Mouse (Mus musculus) neural tube, embryonic 12.5 days (tissue): Measurements from ENCODE around the gene Nptn. TPM values are rescaled to one million over a fixed set of nuclear protein-coding genes. Genes with fewer than 3 reads are reported as not detected.
"Not testable (repeated sequence)": the region's sequence is repeated elsewhere in the genome, so short reads cannot be mapped to it uniquely, and the experiment has no call there.

Experiments used
- ATAC-seq: fragments of 200-750 bp; cut with Nextera tagmentation; 2 replicates; pipeline ENCODE4 v1.8.0; 2017; ENCODE audit warnings: low read depth, mild to moderate bottlenecking, moderate TSS enrichment, moderate library complexity; ENCODE audit not compliant: low FRiP score
- H3K27ac ChIP-seq: fragments of 300-500 bp; sonication (generic); 2 replicates; pipeline ENCODE4 v1.5.1; 2016
- H3K27me3 ChIP-seq: fragments of 300-500 bp; sonication (generic); replicated peaks from 2 replicates; pipeline ENCODE4 v1.6.1; 2016; ENCODE audit warnings: mild to moderate bottlenecking
- H3K36me3 ChIP-seq: fragments of 300-500 bp; sonication (generic); 2 replicates; pipeline ENCODE4 v1.6.1; 2016; ENCODE audit warnings: mild to moderate bottlenecking
- H3K4me1 ChIP-seq: fragments of 300-500 bp; sonication (generic); 2 replicates; pipeline ENCODE4 v1.6.1; 2016
- H3K4me2 ChIP-seq: fragments of 300-500 bp; sonication (generic); replicated peaks from 2 replicates; pipeline ENCODE4 v1.6.1; 2016; ENCODE audit warnings: mild to moderate bottlenecking
- H3K4me3 ChIP-seq: fragments of 300-500 bp; sonication (generic); 2 replicates; pipeline ENCODE4 v1.5.1; 2016
- H3K9ac ChIP-seq: fragments of 300-500 bp; sonication (generic); 2 replicates; pipeline ENCODE4 v1.6.1; 2016; ENCODE audit warnings: mild to moderate bottlenecking
- H3K9me3 ChIP-seq: fragments of 300-500 bp; sonication (generic); 2 replicates; pipeline ENCODE4 v1.6.1; 2016; ENCODE audit warnings: mild to moderate bottlenecking
- WGBS: fragments of 180-500 bp; shearing (Covaris S2); methylation state at CpG from one replicate; pipeline ENCODE4 v1.1.7; 2016; 5-methylcytosine and 5-hydroxymethylcytosine counted together
- polyA plus RNA-seq: library from polyadenylated mRNA; unstranded; fragments of >200 nt; fragmentation: Nextera tagmentation; extraction: Ambion mirVana; gene quantifications from 2 replicates; pipeline ENCODE4 v1.2.1, GENCODE M21; 2016

Gene Nptn
- polyA plus RNA-seq, 1 experiment from 2014 or later, result 86.5 TPM

- no peak overlapping the region for H3K9ac ChIP-seq
- H3K27ac ChIP-seq, result no peak overlapping the region
- H3K4me2 ChIP-seq, result no peak overlapping the region
- no peaks in the 10 kb centered on the region for H3K9me3 ChIP-seq
- H3K27me3 ChIP-seq, result no peaks in the 10 kb centered on the region
- H3K4me1 ChIP-seq, result peaks cover 17% of the 10 kb centered on the region
- H3K4me3 ChIP-seq, result no peak overlapping the region
- ATAC-seq, result no peak
- 0 out of 2 replicates have a peak, but pooled peaks cover 3% of the 10 kb centered on the region for H3K36me3 ChIP-seq
- 94% methylated on average over 6 of the region's 6 CpGs for WGBS
These were observed 31.1 kb upstream of the Nptn start for GRCm38 (mm10) chr9:58550928-58551327.

- no peaks in the 10 kb centered on the region for H3K9me3 ChIP-seq
- H3K4me3 ChIP-seq, result no peak overlapping the region
- H3K4me2 ChIP-seq, result no peak overlapping the region
- H3K27ac ChIP-seq, result no peak overlapping the region
- WGBS, result 85% methylated on average over 9 of the region's 9 CpGs
- no peaks in the 10 kb centered on the region for H3K27me3 ChIP-seq
- peaks cover 17% of the 10 kb centered on the region for H3K4me1 ChIP-seq
- no peak for ATAC-seq
- H3K9ac ChIP-seq, result no peak overlapping the region
- 0 out of 2 replicates have a peak, but pooled peaks cover 3% of the 10 kb centered on the region for H3K36me3 ChIP-seq
These were observed 30.0 kb upstream of the Nptn start for GRCm38 (mm10) chr9:58552083-58552482.

- H3K4me2 ChIP-seq, result peak overlapping the region; percentile 86
- H3K9ac ChIP-seq, result peak overlapping the region; percentile 96
- H3K9me3 ChIP-seq, result no peaks in the 10 kb centered on the region
- H3K27me3 ChIP-seq, result no peaks in the 10 kb centered on the region
- H3K27ac ChIP-seq, result peak overlapping the region; percentile 93
- 0 out of 2 replicates have a peak, but pooled peaks cover 3% of the 10 kb centered on the region for H3K36me3 ChIP-seq
- peaks cover 14% of the 10 kb centered on the region for H3K4me1 ChIP-seq
- peak; percentile 33 for ATAC-seq
- 14% methylated on average over 23 of the region's 23 CpGs for WGBS
- H3K4me3 ChIP-seq, result peak overlapping the region; percentile 82
These were observed 27.8 kb upstream of the Nptn start for GRCm38 (mm10) chr9:58554056-58554907.

GRCm38 (mm10) chr9:58554908-58555684 is 26.9 kb upstream of the Nptn start, which contains the start of gene Cd276:
Cd276 (minus strand) TSS chr9:58555437.
- peak within 1 kb of the TSS; percentile 86 for H3K4me2 ChIP-seq
- 0 out of 2 replicates have a peak, but pooled peaks cover 3% of the 10 kb centered on the region for H3K36me3 ChIP-seq
- peak within 1 kb of the TSS; percentile 82 for H3K4me3 ChIP-seq
- peak within 1 kb of the TSS; percentile 93 for H3K27ac ChIP-seq
- under 1% methylated on average over 64 of the region's 68 CpGs for WGBS
- no peaks in the 10 kb centered on the region for H3K9me3 ChIP-seq
- H3K27me3 ChIP-seq, result no peaks in the 10 kb centered on the region
- peak; percentile 76 for ATAC-seq
- H3K4me1 ChIP-seq, result peaks cover 14% of the 10 kb centered on the region
- H3K9ac ChIP-seq, result peak within 1 kb of the TSS; percentile 96

- Histone ChIP-seq H3K9ac (peak overlapping the region; percentile 96), H3K9me3 (no peaks in the 10 kb centered on the region), H3K27ac (0 out of 2 replicates have a peak overlapping the region, but pooled peaks have one; percentile 32), H3K36me3 (0 out of 2 replicates have a peak, but pooled peaks cover 3% of the 10 kb centered on the region), H3K4me2 (peak overlapping the region; percentile 86), H3K4me1 (peaks cover 14% of the 10 kb centered on the region), H3K4me3 (peak overlapping the region; percentile 82), H3K27me3 (no peaks in the 10 kb centered on the region)
- no peak for ATAC-seq
- WGBS, result 35% methylated on average over 9 of the region's 9 CpGs
These were observed 26.2 kb upstream of the Nptn start for GRCm38 (mm10) chr9:58555685-58556414.

- no peak for ATAC-seq
- H3K36me3 ChIP-seq, result no peaks in the 10 kb centered on the region
- 60% methylated on average over 7 of the region's 7 CpGs for WGBS
- no peaks in the 10 kb centered on the region for H3K9me3 ChIP-seq
- H3K27me3 ChIP-seq, result no peaks in the 10 kb centered on the region
- H3K4me1 ChIP-seq, result peaks cover 14% of the 10 kb centered on the region
- H3K9ac ChIP-seq, result no peak overlapping the region
- no peak overlapping the region for H3K4me2 ChIP-seq
- no peak overlapping the region for H3K27ac ChIP-seq
- H3K4me3 ChIP-seq, result no peak overlapping the region
These were observed 25.4 kb upstream of the Nptn start for GRCm38 (mm10) chr9:58556627-58557026.

GRCm38 (mm10) chr9:58557457-58558455 is 24.3 kb upstream of the Nptn start:
- Histone ChIP-seq H3K9ac (no peak overlapping the region), H3K27ac (no peak overlapping the region), H3K4me1 (peaks cover 14% of the 10 kb centered on the region), H3K27me3 (no peaks in the 10 kb centered on the region), H3K4me3 (no peak overlapping the region), H3K36me3 (no peaks in the 10 kb centered on the region), H3K4me2 (no peak overlapping the region), H3K9me3 (no peaks in the 10 kb centered on the region)
- 81% methylated on average over 3 of the region's 3 CpGs for WGBS
- no peak for ATAC-seq

- H3K27me3 ChIP-seq, result no peaks in the 10 kb centered on the region
- no peak overlapping the region for H3K9ac ChIP-seq
- 72% methylated on average over 3 of the region's 3 CpGs for WGBS
- no peak for ATAC-seq
- no peak overlapping the region for H3K27ac ChIP-seq
- H3K4me3 ChIP-seq, result no peak overlapping the region
- H3K4me1 ChIP-seq, result 0 out of 2 replicates have a peak, but pooled peaks cover 2% of the 10 kb centered on the region
- H3K4me2 ChIP-seq, result no peak overlapping the region
- no peaks in the 10 kb centered on the region for H3K36me3 ChIP-seq
- no peaks in the 10 kb centered on the region for H3K9me3 ChIP-seq
These were observed 21.8 kb upstream of the Nptn start for GRCm38 (mm10) chr9:58560211-58560610.

GRCm38 (mm10) chr9:58565945-58566344 is 16.1 kb upstream of the Nptn start:
- WGBS, result 80% methylated on average over 3 of the region's 3 CpGs
- H3K27me3 ChIP-seq, H3K9ac ChIP-seq, H3K4me3 ChIP-seq, ATAC-seq, H3K4me1 ChIP-seq, H3K9me3 ChIP-seq, H3K27ac ChIP-seq, H3K36me3 ChIP-seq, H3K4me2 ChIP-seq: not testable (repeated sequence)

GRCm38 (mm10) chr9:58567682-58568081 is 14.4 kb upstream of the Nptn start:
- no peak for ATAC-seq
- no peak overlapping the region for H3K9ac ChIP-seq
- H3K4me3 ChIP-seq, result no peak overlapping the region
- no peaks in the 10 kb centered on the region for H3K9me3 ChIP-seq
- no peak overlapping the region for H3K27ac ChIP-seq
- no peaks in the 10 kb centered on the region for H3K36me3 ChIP-seq
- H3K27me3 ChIP-seq, result no peaks in the 10 kb centered on the region
- H3K4me1 ChIP-seq, result no peaks in the 10 kb centered on the region
- no peak overlapping the region for H3K4me2 ChIP-seq

- Histone ChIP-seq H3K4me2 (no peak overlapping the region), H3K27me3 (no peaks in the 10 kb centered on the region), H3K27ac (no peak overlapping the region), H3K9ac (no peak overlapping the region), H3K4me3 (no peak overlapping the region), H3K36me3 (no peaks in the 10 kb centered on the region), H3K9me3 (no peaks in the 10 kb centered on the region), H3K4me1 (no peaks in the 10 kb centered on the region)
- 98% methylated on average over 1 of the region's 1 CpGs for WGBS
- ATAC-seq, result no peak
These were observed 11.0 kb upstream of the Nptn start for GRCm38 (mm10) chr9:58571001-58571400.
